Mouse (Mus musculus): ENCODE results near the gene Pbx1. TPM values are rescaled to one million over a fixed set of nuclear protein-coding genes. Genes with fewer than 3 reads are reported as not detected.

Gene Pbx1
- total and polyA plus RNA-seq, 2 experiments: 6.1 to 7.7 TPM

DNA sequence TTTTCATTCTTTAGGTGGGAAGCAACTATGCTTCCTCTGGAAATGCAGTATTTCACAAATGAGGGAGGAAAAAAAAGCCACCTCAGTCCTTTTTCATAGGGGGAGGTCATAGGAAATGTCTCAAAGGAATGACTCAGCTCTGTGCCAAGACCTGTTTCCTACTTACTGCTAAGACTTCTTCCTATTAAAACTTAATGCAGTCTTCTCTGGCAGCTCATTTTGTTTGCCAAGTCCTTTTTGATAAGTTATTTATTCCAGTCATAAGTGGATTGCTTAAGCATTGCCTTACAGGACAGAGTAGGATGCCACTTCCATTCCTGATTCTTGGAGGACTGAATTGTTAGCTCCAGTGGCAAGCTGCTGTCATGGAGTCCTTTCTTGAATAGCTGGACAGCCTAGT lies 41.3 kb downstream of the Pbx1 start:
- H3K4me3 ChIP-seq (ENCODE audit: insufficient read depth, low read depth, low read length): no peak overlapping the region
- H3K36me3 ChIP-seq (ENCODE audit: control insufficient read depth, insufficient read depth, low read length): no peaks in the 10 kb centered on the region
- no peak overlapping the region for H3K9ac ChIP-seq (ENCODE audit: low read depth, low read length)
- H3K27me3 ChIP-seq (ENCODE audit: control insufficient read depth, insufficient read depth, low read length): no peaks in the 10 kb centered on the region
- no peak overlapping the region for H3K27ac ChIP-seq (replicated peaks; ENCODE audit: insufficient read depth, low read depth, low read length)
- H3K79me2 ChIP-seq (ENCODE audit: control insufficient read depth, insufficient read depth, low read length): no peaks in the 10 kb centered on the region; the same call in 1 of the 2 replicates
- TF ChIP-seq CTCF (IDR thresholded peaks at IDR 0.05; ENCODE audit: low read depth, low read length) (no peak), POLR2A (IDR thresholded peaks at IDR 0.05; ENCODE audit: extremely low read depth, insufficient read depth, low read length) (no peak)
- no peak for DNase-seq (ENCODE audit: extremely low read depth, low read depth, low spot score)
- peaks cover 2% of the 10 kb centered on the region; the same call in 1 of the 2 replicates for H3K4me1 ChIP-seq (ENCODE audit: control insufficient read depth, insufficient read depth, low read length)

DNA sequence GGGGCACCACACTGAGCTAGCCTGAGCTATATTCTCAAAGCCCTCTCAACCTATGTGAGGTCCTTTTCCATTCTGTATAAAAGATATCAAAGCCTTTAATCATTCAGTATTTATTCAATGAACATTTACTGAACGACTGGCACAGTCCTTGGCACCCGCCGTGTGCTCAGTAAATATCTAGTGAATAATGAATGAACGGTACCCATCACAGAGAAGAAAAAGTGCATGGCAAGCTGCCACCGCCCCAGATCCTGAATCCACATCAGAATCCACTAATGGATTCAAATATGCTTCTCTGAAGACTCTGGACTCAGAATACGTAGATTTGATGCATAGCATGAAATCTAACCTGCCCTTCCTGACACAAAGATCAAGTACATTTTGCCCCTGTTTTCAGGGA lies 45.9 kb downstream of the Pbx1 start:
- WGBS: 73% methylated on average over 6 of the region's 6 CpGs
- H3K4me1 ChIP-seq (ENCODE audit: control insufficient read depth, insufficient read depth, low read length): peaks cover 4% of the 10 kb centered on the region; the same call in 1 of the 2 replicates
- no peak overlapping the region for H3K9ac ChIP-seq (ENCODE audit: low read depth, low read length)
- no peaks in the 10 kb centered on the region for H3K27me3 ChIP-seq (ENCODE audit: control insufficient read depth, insufficient read depth, low read length)
- no peak for DNase-seq (ENCODE audit: extremely low read depth, low read depth, low spot score)
- no peak for TF ChIP-seq CTCF (IDR thresholded peaks at IDR 0.05; ENCODE audit: low read depth, low read length)
- no peaks in the 10 kb centered on the region for H3K36me3 ChIP-seq (ENCODE audit: control insufficient read depth, insufficient read depth, low read length)
- no peaks in the 10 kb centered on the region for H3K79me2 ChIP-seq (ENCODE audit: control insufficient read depth, insufficient read depth, low read length)
- no peak overlapping the region for H3K27ac ChIP-seq (replicated peaks; ENCODE audit: insufficient read depth, low read depth, low read length)
- no peak overlapping the region for H3K4me3 ChIP-seq (ENCODE audit: insufficient read depth, low read depth, low read length)

DNA sequence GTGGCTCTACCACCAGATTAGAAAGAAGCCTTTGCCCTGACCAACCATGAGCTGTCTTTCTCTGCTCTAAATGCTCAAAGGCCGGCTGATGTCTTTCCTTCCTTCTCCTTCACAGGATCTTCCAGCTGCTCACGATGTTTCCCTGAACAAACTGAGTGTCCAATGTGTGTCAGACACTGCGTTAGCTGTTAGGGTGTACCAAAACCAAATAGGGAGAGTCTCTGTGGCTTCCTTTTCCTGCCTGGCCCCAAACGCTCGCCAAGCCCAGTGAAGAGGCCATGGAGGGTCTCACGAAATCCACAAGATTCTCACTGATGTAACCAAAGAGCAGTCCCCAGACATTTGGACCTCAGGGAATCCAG lies 47.5 kb downstream of the Pbx1 start:
- Histone ChIP-seq H3K27me3 (ENCODE audit: control insufficient read depth, insufficient read depth, low read length) (no peaks in the 10 kb centered on the region), H3K79me2 (ENCODE audit: control insufficient read depth, insufficient read depth, low read length) (no peaks in the 10 kb centered on the region), H3K9ac (ENCODE audit: low read depth, low read length) (no peak overlapping the region), H3K4me1 (ENCODE audit: control insufficient read depth, insufficient read depth, low read length) (peaks cover 6% of the 10 kb centered on the region), H3K36me3 (ENCODE audit: control insufficient read depth, insufficient read depth, low read length) (no peaks in the 10 kb centered on the region), H3K27ac (replicated peaks; ENCODE audit: insufficient read depth, low read depth, low read length) (no peak overlapping the region), H3K4me3 (ENCODE audit: insufficient read depth, low read depth, low read length) (no peak overlapping the region)
- WGBS: 70% methylated on average over 6 of the region's 6 CpGs
- DNase-seq (ENCODE audit: extremely low read depth, low read depth, low spot score): no peak
- TF ChIP-seq POLR2A (IDR thresholded peaks at IDR 0.05; ENCODE audit: extremely low read depth, insufficient read depth, low read length) (no peak), CTCF (IDR thresholded peaks at IDR 0.05; ENCODE audit: low read depth, low read length) (no peak)

DNA sequence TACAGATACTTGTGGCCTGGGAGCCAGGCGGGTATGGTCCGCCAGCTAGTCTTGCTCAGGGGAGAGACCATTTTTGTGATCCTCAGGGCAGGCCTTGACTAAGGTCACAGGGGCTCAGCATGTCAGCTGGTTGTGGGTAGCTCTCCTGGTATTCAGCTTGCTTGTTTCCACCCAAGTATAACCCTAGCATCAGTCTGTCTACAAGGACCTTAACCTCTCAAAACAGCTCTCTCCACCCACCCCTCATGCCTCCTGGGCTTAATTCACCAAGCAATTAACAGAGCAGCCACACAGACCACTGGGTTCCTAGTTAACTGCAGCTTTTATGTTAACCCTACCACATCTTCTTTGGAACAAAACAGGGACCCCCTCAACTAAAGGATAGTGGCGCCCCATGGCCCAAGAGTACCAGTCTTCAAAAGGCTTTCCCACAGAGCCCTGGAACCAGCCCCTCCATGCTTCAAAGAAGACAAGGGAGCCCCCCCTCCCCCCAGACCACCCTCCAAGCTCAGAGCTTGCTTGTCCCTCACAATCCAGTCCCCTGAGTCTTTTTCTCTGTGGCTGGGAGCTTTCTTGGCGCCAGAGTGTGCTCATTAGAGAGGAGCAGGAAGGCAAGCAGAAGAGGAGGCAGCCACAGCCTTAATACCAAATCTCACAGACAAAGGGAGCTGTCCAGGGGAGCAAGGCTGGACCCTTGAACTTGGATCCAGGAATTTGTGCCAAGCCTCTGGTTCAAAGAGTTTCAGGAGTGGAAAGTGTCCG lies 48.1 kb downstream of the Pbx1 start:
- Histone ChIP-seq H3K36me3 (ENCODE audit: control insufficient read depth, insufficient read depth, low read length) (no peaks in the 10 kb centered on the region), H3K27ac (replicated peaks; ENCODE audit: insufficient read depth, low read depth, low read length) (no peak overlapping the region), H3K4me1 (ENCODE audit: control insufficient read depth, insufficient read depth, low read length) (peaks cover 9% of the 10 kb centered on the region), H3K27me3 (ENCODE audit: control insufficient read depth, insufficient read depth, low read length) (no peaks in the 10 kb centered on the region), H3K9ac (ENCODE audit: low read depth, low read length) (no peak overlapping the region), H3K79me2 (ENCODE audit: control insufficient read depth, insufficient read depth, low read length) (no peaks in the 10 kb centered on the region), H3K4me3 (ENCODE audit: insufficient read depth, low read depth, low read length) (no peak overlapping the region)
- TF ChIP-seq POLR2A (IDR thresholded peaks at IDR 0.05; ENCODE audit: extremely low read depth, insufficient read depth, low read length): no peak
- TF ChIP-seq CTCF (IDR thresholded peaks at IDR 0.05; ENCODE audit: low read depth, low read length): no peak
- no peak for DNase-seq (ENCODE audit: extremely low read depth, low read depth, low spot score)
- 77% methylated on average over 5 of the region's 5 CpGs for WGBS

DNA sequence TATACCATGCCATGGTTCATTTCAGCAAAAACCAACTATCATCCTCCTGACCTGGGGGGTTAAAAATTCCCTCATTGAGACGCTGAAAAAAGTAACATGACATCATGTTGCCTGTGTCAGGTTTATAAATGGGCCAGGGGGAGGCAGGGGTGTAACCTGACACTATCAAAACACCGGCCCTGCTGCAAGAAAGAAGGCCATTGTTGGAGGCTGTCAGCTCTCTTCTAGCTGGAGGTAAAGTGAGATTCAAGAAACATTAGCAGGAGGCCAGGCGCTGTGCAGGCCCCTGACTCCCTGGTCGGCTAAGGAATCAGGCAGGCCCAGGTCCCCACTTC lies 49.3 kb downstream of the Pbx1 start:
- Histone ChIP-seq H3K36me3 (ENCODE audit: control insufficient read depth, insufficient read depth, low read length) (no peaks in the 10 kb centered on the region), H3K27ac (replicated peaks; ENCODE audit: insufficient read depth, low read depth, low read length) (no peak overlapping the region), H3K9ac (ENCODE audit: low read depth, low read length) (no peak overlapping the region), H3K79me2 (ENCODE audit: control insufficient read depth, insufficient read depth, low read length) (no peaks in the 10 kb centered on the region), H3K27me3 (ENCODE audit: control insufficient read depth, insufficient read depth, low read length) (no peaks in the 10 kb centered on the region), H3K4me1 (ENCODE audit: control insufficient read depth, insufficient read depth, low read length) (peaks cover 9% of the 10 kb centered on the region), H3K4me3 (ENCODE audit: insufficient read depth, low read depth, low read length) (no peak overlapping the region)
- TF ChIP-seq POLR2A (IDR thresholded peaks at IDR 0.05; ENCODE audit: extremely low read depth, insufficient read depth, low read length): no peak
- TF ChIP-seq CTCF (IDR thresholded peaks at IDR 0.05; ENCODE audit: low read depth, low read length): no peak
- WGBS: 65% methylated on average over 4 of the region's 4 CpGs
- no peak for DNase-seq (ENCODE audit: extremely low read depth, low read depth, low spot score)

DNA sequence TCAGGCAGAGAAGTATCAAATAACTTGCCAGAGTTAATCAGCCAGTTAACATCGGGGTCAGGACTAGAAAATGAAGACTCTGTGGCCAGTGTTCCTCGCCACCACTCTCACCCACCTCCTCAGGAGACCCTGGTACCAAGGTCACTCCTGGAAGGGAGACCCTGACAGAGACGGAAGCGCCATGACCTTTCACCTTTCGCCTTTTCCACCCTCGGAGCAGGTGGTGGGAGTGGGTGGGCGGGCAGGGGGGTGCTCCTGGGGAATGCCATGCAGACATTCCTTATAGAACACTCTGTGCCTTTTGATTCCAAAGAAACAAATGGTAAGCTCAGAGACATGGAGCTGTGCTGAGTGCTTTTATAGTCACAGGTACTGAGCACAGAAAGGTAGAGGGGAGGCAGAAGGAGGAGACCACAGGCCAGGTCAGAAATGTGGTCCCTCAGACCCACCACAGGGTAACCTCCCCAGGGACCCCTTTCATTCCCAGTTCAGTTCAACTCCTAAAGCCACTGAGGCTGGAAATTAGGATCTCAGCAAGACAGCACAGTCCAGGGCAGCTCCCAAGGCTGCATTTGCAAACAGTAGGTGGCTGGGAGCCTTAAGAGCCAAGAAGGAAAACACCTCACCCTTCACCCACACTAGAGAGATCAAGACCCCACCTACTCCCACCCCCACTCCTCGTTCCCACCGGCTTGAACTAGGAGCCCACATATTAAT lies 49.8 kb downstream of the Pbx1 start:
- H3K79me2 ChIP-seq (ENCODE audit: control insufficient read depth, insufficient read depth, low read length): no peaks in the 10 kb centered on the region
- H3K4me3 ChIP-seq (ENCODE audit: insufficient read depth, low read depth, low read length): no peak overlapping the region
- H3K4me1 ChIP-seq (ENCODE audit: control insufficient read depth, insufficient read depth, low read length): peaks cover 9% of the 10 kb centered on the region
- no peak for TF ChIP-seq CTCF (IDR thresholded peaks at IDR 0.05; ENCODE audit: low read depth, low read length)
- no peak for TF ChIP-seq POLR2A (IDR thresholded peaks at IDR 0.05; ENCODE audit: extremely low read depth, insufficient read depth, low read length)
- no peak for DNase-seq (ENCODE audit: extremely low read depth, low read depth, low spot score)
- 71% methylated on average over 9 of the region's 9 CpGs for WGBS
- no peak overlapping the region for H3K9ac ChIP-seq (ENCODE audit: low read depth, low read length)
- no peaks in the 10 kb centered on the region for H3K36me3 ChIP-seq (ENCODE audit: control insufficient read depth, insufficient read depth, low read length)
- H3K27me3 ChIP-seq (ENCODE audit: control insufficient read depth, insufficient read depth, low read length): no peaks in the 10 kb centered on the region
- no peak overlapping the region for H3K27ac ChIP-seq (replicated peaks; ENCODE audit: insufficient read depth, low read depth, low read length)
